Mouse (Mus musculus): ENCODE data around the gene Mettl6. TPM values are rescaled to one million over a fixed set of nuclear protein-coding genes. Genes with fewer than 3 reads are reported as not detected.
A peak's percentile ranks its signal among the peaks of the same experiment; 100 is the strongest.

Mettl6 gene
- 2.9 TPM in 1 of 2 replicates, not detected in the other for polyA plus RNA-seq (2012; ENCODE audit: insufficient read depth, low replicate concordance)

- Histone ChIP-seq H3K9me3 (no peaks in the 10 kb centered on the region), H3K4me3 (replicated peaks) (peak within 1 kb of the TSS; percentile 96), H3K4me1 (peaks cover 57% of the 10 kb centered on the region), H3K36me3 (replicated peaks; ENCODE audit: low read length) (peaks cover 53% of the 10 kb centered on the region), H3K27me3 (replicated peaks) (no peaks in the 10 kb centered on the region)
- TF ChIP-seq GATA1 (IDR thresholded peaks at IDR 0.05; ENCODE audit: borderline replicate concordance, low read length), result no peak
- TF ChIP-seq FLI1 (IDR thresholded peaks at IDR 0.05; ENCODE audit: low read length), result peak; percentile 88; the same call in 1 of the 2 replicates
These were observed at the start of gene Mettl6 for GRCm38 (mm10) chr14:31494975-31495455. TSS of gene Mettl6 (minus strand) at chr14:31495040.

GRCm38 (mm10) chr14:31543885-31544442 is 49.1 kb upstream of the Mettl6 start:
- Histone ChIP-seq H3K4me1 (peaks cover 5% of the 10 kb centered on the region; the same call in 1 of the 2 replicates), H3K9me3 (peaks cover 11% of the 10 kb centered on the region), H3K4me3 (replicated peaks) (no peak overlapping the region), H3K36me3 (replicated peaks; ENCODE audit: low read length) (no peaks in the 10 kb centered on the region), H3K27me3 (replicated peaks) (peaks cover 51% of the 10 kb centered on the region)
- TF ChIP-seq FLI1 (IDR thresholded peaks at IDR 0.05; ENCODE audit: low read length) (no peak), GATA1 (IDR thresholded peaks at IDR 0.05; ENCODE audit: borderline replicate concordance, low read length) (no peak)

- TF ChIP-seq GATA1 (IDR thresholded peaks at IDR 0.05; ENCODE audit: borderline replicate concordance, low read length), result no peak
- no peak for TF ChIP-seq FLI1 (IDR thresholded peaks at IDR 0.05; ENCODE audit: low read length)
- H3K4me1 ChIP-seq, result peaks cover 20% of the 10 kb centered on the region
These were observed 42.5 kb upstream of the Mettl6 start for GRCm38 (mm10) chr14:31537298-31537697.

GRCm38 (mm10) chr14:31532656-31533055 is 37.8 kb upstream of the Mettl6 start:
- Histone ChIP-seq H3K4me3 (replicated peaks) (no peak overlapping the region), H3K36me3 (replicated peaks; ENCODE audit: low read length) (no peaks in the 10 kb centered on the region), H3K27me3 (replicated peaks) (peaks cover 20% of the 10 kb centered on the region), H3K9me3 (no peaks in the 10 kb centered on the region), H3K4me1 (peaks cover 35% of the 10 kb centered on the region)
- TF ChIP-seq FLI1 (IDR thresholded peaks at IDR 0.05; ENCODE audit: low read length) (no peak), GATA1 (IDR thresholded peaks at IDR 0.05; ENCODE audit: borderline replicate concordance, low read length) (no peak)

More at GRCm38 (mm10) chr14:31537298-31537697, 42.5 kb upstream of the Mettl6 start:
- no peaks in the 10 kb centered on the region for H3K36me3 ChIP-seq (replicated peaks; ENCODE audit: low read length)
- no peaks in the 10 kb centered on the region for H3K9me3 ChIP-seq
- no peak overlapping the region for H3K4me3 ChIP-seq (replicated peaks)
- peaks cover 11% of the 10 kb centered on the region for H3K27me3 ChIP-seq (replicated peaks)

GRCm38 (mm10) chr14:31531506-31532148 is 36.8 kb upstream of the Mettl6 start:
- peak overlapping the region; percentile 77 for H3K4me3 ChIP-seq (replicated peaks)
- peaks cover 23% of the 10 kb centered on the region for H3K27me3 ChIP-seq (replicated peaks)
- H3K36me3 ChIP-seq (replicated peaks; ENCODE audit: low read length), result no peaks in the 10 kb centered on the region
- no peaks in the 10 kb centered on the region for H3K9me3 ChIP-seq
- peaks cover 35% of the 10 kb centered on the region for H3K4me1 ChIP-seq
- TF ChIP-seq GATA1 (IDR thresholded peaks at IDR 0.05; ENCODE audit: borderline replicate concordance, low read length), result no peak
- peak; percentile 11; the same call in 1 of the 2 replicates for TF ChIP-seq FLI1 (IDR thresholded peaks at IDR 0.05; ENCODE audit: low read length)

GRCm38 (mm10) chr14:31530847-31531246 is 36.0 kb upstream of the Mettl6 start:
- TF ChIP-seq FLI1 (IDR thresholded peaks at IDR 0.05; ENCODE audit: low read length) (no peak), GATA1 (IDR thresholded peaks at IDR 0.05; ENCODE audit: borderline replicate concordance, low read length) (no peak)
- Histone ChIP-seq H3K36me3 (replicated peaks; ENCODE audit: low read length) (no peaks in the 10 kb centered on the region), H3K9me3 (no peaks in the 10 kb centered on the region), H3K4me1 (peaks cover 38% of the 10 kb centered on the region), H3K27me3 (replicated peaks) (peaks cover 24% of the 10 kb centered on the region), H3K4me3 (replicated peaks) (no peak overlapping the region)

GRCm38 (mm10) chr14:31525040-31525810 is 30.4 kb upstream of the Mettl6 start:
- H3K36me3 ChIP-seq (replicated peaks; ENCODE audit: low read length), result no peaks in the 10 kb centered on the region
- H3K27me3 ChIP-seq (replicated peaks), result peaks cover 31% of the 10 kb centered on the region
- no peak for TF ChIP-seq FLI1 (IDR thresholded peaks at IDR 0.05; ENCODE audit: low read length)
- no peaks in the 10 kb centered on the region for H3K9me3 ChIP-seq
- H3K4me1 ChIP-seq, result peaks cover 37% of the 10 kb centered on the region
- peak overlapping the region; percentile 38 for H3K4me3 ChIP-seq (replicated peaks)

GRCm38 (mm10) chr14:31521318-31521717 is 26.5 kb upstream of the Mettl6 start:
- TF ChIP-seq GATA1 (IDR thresholded peaks at IDR 0.05; ENCODE audit: borderline replicate concordance, low read length) (no peak), FLI1 (IDR thresholded peaks at IDR 0.05; ENCODE audit: low read length) (no peak)
- Histone ChIP-seq H3K36me3 (replicated peaks; ENCODE audit: low read length) (no peaks in the 10 kb centered on the region), H3K9me3 (no peaks in the 10 kb centered on the region), H3K4me1 (peaks cover 48% of the 10 kb centered on the region), H3K4me3 (replicated peaks) (no peak overlapping the region), H3K27me3 (replicated peaks) (peaks cover 16% of the 10 kb centered on the region)

- Histone ChIP-seq H3K27me3 (replicated peaks) (peaks cover 9% of the 10 kb centered on the region), H3K36me3 (replicated peaks; ENCODE audit: low read length) (no peaks in the 10 kb centered on the region), H3K4me1 (peaks cover 32% of the 10 kb centered on the region), H3K9me3 (no peaks in the 10 kb centered on the region), H3K4me3 (replicated peaks) (no peak overlapping the region)
- TF ChIP-seq FLI1 (IDR thresholded peaks at IDR 0.05; ENCODE audit: low read length), result no peak
- TF ChIP-seq GATA1 (IDR thresholded peaks at IDR 0.05; ENCODE audit: borderline replicate concordance, low read length), result no peak
These were observed 24.3 kb upstream of the Mettl6 start for GRCm38 (mm10) chr14:31519165-31519564.
